Mouse (Mus musculus) frontal cortex, adult 2 months (tissue): ENCODE measurements at regions not wholly inside any gene's neighbourhood (a gene's known extent, or its start where the extent isn't known, plus 50 kb on each side); places are given as distances from the start of the nearest gene placed in this dataset.

Source experiments
- DNase-seq, 2 experiments: peaks; one replicate each; pipeline ENCODE4 v3.0.0; 2022; ENCODE audit warnings: low spot score in 1 of 2; ENCODE audit errors: extremely low spot score in 1 of 2

DNA sequence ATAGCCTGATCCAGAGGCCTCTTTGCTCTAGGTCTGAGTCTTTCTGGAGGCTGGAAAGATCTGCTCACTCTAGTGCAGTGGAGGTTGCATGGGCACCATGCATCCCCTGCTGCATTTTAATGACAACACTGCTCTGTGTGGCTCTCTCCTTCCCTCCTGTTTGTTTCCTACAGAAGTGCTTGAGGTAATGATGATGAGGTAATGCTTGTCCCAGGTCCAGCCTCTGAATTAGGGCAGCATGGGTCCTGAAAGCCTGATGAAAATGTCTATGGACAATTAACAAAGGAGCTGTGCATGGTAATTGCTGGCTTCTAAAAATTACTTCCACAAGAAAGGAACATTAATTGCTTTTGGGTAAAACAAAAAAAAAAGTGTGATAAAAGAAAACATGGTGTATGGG, 69.3 kb upstream of the Adamts16 start:
- DNase-seq: no peak

DNA sequence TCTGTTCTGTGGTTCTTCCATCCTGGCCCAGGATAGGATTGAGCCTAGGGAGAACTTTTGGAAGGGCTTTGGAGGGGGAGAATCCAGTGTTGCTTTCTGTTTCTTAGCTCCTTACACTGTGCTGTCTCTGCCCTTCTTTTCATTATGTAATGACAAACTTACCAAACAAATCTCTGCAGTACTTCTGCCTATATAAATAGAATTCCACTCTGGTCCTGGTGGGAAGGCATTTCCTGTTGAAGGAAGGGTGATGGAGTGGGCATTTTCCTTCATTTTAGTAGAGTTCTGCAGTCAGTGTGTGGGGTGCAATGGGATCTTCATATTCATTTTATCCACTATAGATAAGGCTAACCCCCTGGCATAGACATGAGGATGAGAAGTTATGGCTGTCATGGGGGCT, 63.2 kb upstream of the Adamts16 start:
- peak in 1 of 2 experiments; percentile 44 for DNase-seq

DNA sequence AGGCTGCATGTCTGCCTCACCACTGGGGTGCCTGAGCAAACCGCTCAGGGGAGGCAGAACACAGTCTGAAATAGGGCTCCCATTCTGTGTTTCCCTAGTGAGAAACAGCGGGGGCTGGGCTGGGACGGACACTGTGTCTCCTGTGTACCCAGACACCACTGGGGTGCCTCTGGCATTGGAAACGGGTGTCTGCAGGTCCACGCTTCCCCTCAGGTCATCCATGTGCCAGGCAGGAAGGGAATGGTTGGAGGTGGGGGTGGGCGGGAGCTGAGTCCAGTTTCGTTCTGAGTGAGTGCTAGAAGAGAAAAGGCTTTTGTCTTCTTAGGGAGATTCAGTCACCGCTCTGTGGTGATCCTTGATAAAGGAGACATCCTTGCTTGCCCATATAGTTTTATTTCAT, 62.2 kb upstream of the Adamts16 start:
- no peak for DNase-seq

DNA sequence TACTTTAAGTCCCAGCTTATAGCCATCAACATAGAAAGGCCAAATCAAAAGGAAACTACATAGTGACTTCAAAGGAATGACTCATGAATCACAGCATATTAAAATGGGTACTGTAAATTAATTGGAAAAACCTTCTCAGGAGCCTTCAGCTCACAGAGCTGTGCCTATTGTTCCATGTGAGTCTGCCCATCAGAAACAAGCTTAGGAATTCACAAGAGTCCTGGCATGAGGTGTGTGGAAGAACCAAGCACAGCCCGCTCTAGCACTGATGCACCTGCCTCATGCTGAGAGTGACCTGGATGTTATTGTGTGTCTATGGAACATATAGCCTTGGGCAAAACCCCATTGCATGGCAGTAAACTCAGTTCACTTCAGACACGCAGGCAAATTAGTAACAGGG, 61.5 kb upstream of the Adamts16 start:
- no peak for DNase-seq

DNA sequence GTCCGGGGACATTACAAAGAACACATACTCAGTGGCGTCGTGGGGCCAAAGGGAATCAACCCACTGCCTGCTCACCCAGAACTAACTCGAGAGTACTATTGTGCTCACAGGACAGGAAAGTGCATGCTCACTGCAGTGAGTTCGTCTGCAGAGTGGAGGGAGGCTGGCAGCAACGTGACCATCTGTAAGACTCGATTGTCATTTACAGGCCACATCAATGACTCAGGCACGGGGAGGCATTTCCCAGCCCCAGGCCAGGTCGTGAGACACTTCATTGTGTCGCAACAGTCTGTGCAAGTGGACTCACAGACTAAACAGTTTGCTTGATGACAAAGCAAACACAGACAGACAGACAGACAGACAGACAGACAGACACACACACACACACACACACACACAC, 61.1 kb upstream of the Adamts16 start:
- DNase-seq: no peak

GRCm38 (mm10) chr13:70891634-70892033, 50.0 kb upstream of the Adamts16 start:
- no peak for DNase-seq
